10 mouse cellular contexts compared by ENCODE assay signal in genomic region chr3:29739292-29739691, GRCm38 (mm10).
DNase-seq lines count a peak whose midpoint lies in the region; ATAC-seq and TF ChIP-seq lines count a peak whose summit lies in the region.
"Had no signal": no experiment of that assay in that cellular context is flagged by ENCODE, and none has a peak within 500 bp of the region (broad histone marks: within the 10 kb centered on the region; RNA-seq: fewer than 3 reads in every experiment).

No protein-coding gene starts in this region.

- H3K79me2 ChIP-seq in heart, adult 2 months (replicated peaks; ENCODE audit: control insufficient read depth, insufficient read depth, low read length): no peaks in the 10 kb centered on the region

- POLR2A ChIA-PET in Patski (lab: Charles Lee): no interaction called here

- TF ChIP-seq CTCF in heart, adult 2 months (IDR thresholded peaks at IDR 0.05): peak; percentile 75
- peak; percentile 48 for TF ChIP-seq CTCF in Patski (IDR thresholded peaks at IDR 0.05)

- no peaks in the 10 kb centered on the region for H3K36me3 ChIP-seq in heart, adult 2 months (ENCODE audit: control insufficient read depth, insufficient read depth, low read length)
- H3K36me3 ChIP-seq: heart, embryonic 15.5 days; limb, embryonic 12.5 days had no signal

- in situ Hi-C loops in Patski (cut with MboI; ENCODE audit: low pct_unique_long_range_greater_than_20kb): no loop called here

- H3K27ac ChIP-seq in heart, adult 2 months: no peak overlapping the region
- H3K27ac ChIP-seq: heart, embryonic 15.5 days; limb, embryonic 12.5 days had no signal

- H3K27me3 ChIP-seq in heart, adult 2 months (ENCODE audit: control insufficient read depth, insufficient read depth, low read length): no peaks in the 10 kb centered on the region
- H3K27me3 ChIP-seq in Patski: peaks cover 21% of the 10 kb centered on the region
- H3K27me3 ChIP-seq: heart, embryonic 15.5 days; limb, embryonic 12.5 days had no signal

- no peak overlapping the region for H3K4me3 ChIP-seq in heart, adult 2 months
- H3K4me3 ChIP-seq: heart, embryonic 15.5 days; limb, embryonic 12.5 days had no signal

- no peaks in the 10 kb centered on the region for H3K4me1 ChIP-seq in heart, adult 2 months (ENCODE audit: control insufficient read depth, insufficient read depth, low read length)
- H3K4me1 ChIP-seq: heart, embryonic 15.5 days had no signal

- TF ChIP-seq POLR2A in heart, adult 2 months (IDR thresholded peaks at IDR 0.05; ENCODE audit: insufficient read depth, low read depth, low read length): no peak

- H3K9ac ChIP-seq in heart, adult 2 months (ENCODE audit: low read depth, low read length): no peak overlapping the region
- H3K9ac ChIP-seq: heart, embryonic 15.5 days; limb, embryonic 12.5 days had no signal

- CTCF ChIA-PET in Patski (lab: Charles Lee): interaction anchor here (0.8 kb wide), 1 partner anchor 10 kb away, joined by 3 read pairs; no protein-coding TSS in a partner anchor

- intact Hi-C loops in heart, adult 2 months (cut with DNase I): no loop called here
- intact Hi-C loops in heart, postnatal 36 days (cut with DNase I): no loop called here
- intact Hi-C loops in left cerebral cortex, postnatal 10 days (cut with DNase I): no loop called here
- intact Hi-C loops in left cerebral cortex, postnatal 4 days (cut with DNase I): no loop called here

- TF ChIP-seq EP300 in heart, adult 2 months (IDR thresholded peaks at IDR 0.05; ENCODE audit: insufficient read depth, low read depth, low read length): no peak

- 22% methylated on average over 5 of the region's 5 CpGs for WGBS in heart, adult 2 months

- no peak for ATAC-seq in Patski

- no peak for DNase-seq in heart, adult 2 months
- DNase-seq in heart, postnatal 36 days: no peak
- DNase-seq in left cerebral cortex, postnatal 10 days (ENCODE audit: extremely low spot score in 1 of 2, low spot score in 2 of 2): peak; percentile 9 to 23
- DNase-seq in left cerebral cortex, postnatal 4 days: no peak
- no peak for DNase-seq in Patski (ENCODE audit: low read depth, low spot score)
- DNase-seq in lung, postnatal 10 days: peak; percentile 58
- no peak for DNase-seq in ovary, postnatal 10 days (ENCODE audit: low spot score)
- DNase-seq in urinary bladder, postnatal 10 days (ENCODE audit: low spot score): no peak

Comparison
In these comparisons a context has a peak if more than half of its experiments do, and no peak if none do; other contexts are left out.
1. DNase-seq: peak in left cerebral cortex, postnatal 10 days (2 of 2) and lung, postnatal 10 days (single experiment); none in heart, adult 2 months (0 of 2), heart, postnatal 36 days (0 of 2), left cerebral cortex, postnatal 4 days (single experiment), Patski (single experiment), ovary, postnatal 10 days (single experiment) and urinary bladder, postnatal 10 days (single experiment).